Mouse (Mus musculus) small intestine, adult 2 months (tissue): ENCODE data around the gene Ankrd52.

ENCODE experiments used
- CTCF ChIP-seq: fragments of 200-500 bp; IDR thresholded peaks from 2 replicates; pipeline ENCODE4 v1.5.1; 2012; ENCODE audit warnings: low read depth, mild to moderate bottlenecking, control low read depth, inconsistent platforms, low read length, moderate library complexity, mixed read lengths; ENCODE audit not compliant: insufficient replicate concordance, insufficient read length; ENCODE audit errors: extremely low read depth
- POLR2A ChIP-seq: fragments of 200-500 bp; IDR thresholded peaks from 2 replicates; pipeline ENCODE4 v1.6.1; 2012; ENCODE audit warnings: low read depth, mild to moderate bottlenecking, control low read depth, inconsistent platforms, low read length, moderate library complexity

DNA sequence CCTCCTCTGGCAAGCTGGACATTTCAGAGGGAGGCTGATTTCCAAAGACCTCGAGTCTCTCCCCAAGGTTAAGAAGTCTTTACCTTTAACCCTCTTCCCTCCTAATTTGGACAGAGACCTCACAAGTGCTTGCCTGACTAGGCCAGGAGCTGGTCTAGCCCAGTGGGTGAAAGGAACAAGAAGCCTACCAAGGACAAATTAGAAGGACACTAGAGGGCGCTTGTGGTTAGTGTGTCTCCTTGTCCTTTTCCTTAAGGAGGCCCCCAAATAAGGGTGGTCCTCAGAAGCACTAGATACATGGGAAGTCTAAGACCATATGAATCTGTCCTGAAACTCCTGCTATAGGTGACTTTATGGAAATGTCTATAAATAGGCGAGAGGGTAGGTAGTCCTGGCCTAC, 14.3 kb upstream of the Ankrd52 start:
- TF ChIP-seq CTCF: peak; percentile 29; the same call in 1 of the 2 replicates
- no peak for TF ChIP-seq POLR2A
